Mouse (Mus musculus) lung, postnatal 36 days (tissue): ENCODE measurements at regions not wholly inside any gene's neighbourhood (a gene's known extent, or its start where the extent isn't known, plus 50 kb on each side); places are given as distances from the start of the nearest gene placed in this dataset.

ENCODE experiments used
- DNase-seq: peaks from one replicate; pipeline ENCODE4 v3.0.0; 2022; ENCODE audit warnings: mixed read lengths

- no peak for DNase-seq
Observed at GRCm38 (mm10) chr13:28432017-28432416, 174.7 kb downstream of the Gm11361 start.

- DNase-seq = peak; percentile 54
Observed at GRCm38 (mm10) chr13:28426085-28426484, 168.8 kb downstream of the Gm11361 start.

GRCm38 (mm10) chr13:28425116-28425515, 167.8 kb downstream of the Gm11361 start:
- no peak for DNase-seq

GRCm38 (mm10) chr13:28424446-28425059, 167.2 kb downstream of the Gm11361 start:
- peak; percentile 21 for DNase-seq

GRCm38 (mm10) chr13:28421309-28421708, 164.0 kb downstream of the Gm11361 start:
- no peak for DNase-seq

- no peak for DNase-seq
Observed at GRCm38 (mm10) chr13:28420636-28421035, 163.3 kb downstream of the Gm11361 start.

GRCm38 (mm10) chr13:28419950-28420381, 162.6 kb downstream of the Gm11361 start:
- DNase-seq = peak; percentile 58

GRCm38 (mm10) chr13:28418936-28419681, 161.8 kb downstream of the Gm11361 start:
- no peak for DNase-seq

GRCm38 (mm10) chr13:28417929-28418881, 160.9 kb downstream of the Gm11361 start:
- peak; percentile 56 for DNase-seq

- peak; percentile 55 for DNase-seq
Observed at GRCm38 (mm10) chr13:28417431-28417928, 160.2 kb downstream of the Gm11361 start.

GRCm38 (mm10) chr13:28416887-28417286, 159.6 kb downstream of the Gm11361 start:
- DNase-seq = no peak

GRCm38 (mm10) chr13:28416231-28416630, 158.9 kb downstream of the Gm11361 start:
- DNase-seq = peak; percentile 6

- DNase-seq = no peak
Observed at GRCm38 (mm10) chr13:28415769-28416168, 158.4 kb downstream of the Gm11361 start.

- DNase-seq = no peak
Observed at GRCm38 (mm10) chr13:28410324-28410723, 153.0 kb downstream of the Gm11361 start.

- DNase-seq = no peak
Observed at GRCm38 (mm10) chr13:28409609-28409902, 152.2 kb downstream of the Gm11361 start.

- no peak for DNase-seq
Observed at GRCm38 (mm10) chr13:28408868-28409608, 151.7 kb downstream of the Gm11361 start.

- DNase-seq = peak; percentile 59
Observed at GRCm38 (mm10) chr13:28400459-28400858, 143.1 kb downstream of the Gm11361 start.
